8 mouse cellular contexts compared by ENCODE assay signal in the genomic region with DNA sequence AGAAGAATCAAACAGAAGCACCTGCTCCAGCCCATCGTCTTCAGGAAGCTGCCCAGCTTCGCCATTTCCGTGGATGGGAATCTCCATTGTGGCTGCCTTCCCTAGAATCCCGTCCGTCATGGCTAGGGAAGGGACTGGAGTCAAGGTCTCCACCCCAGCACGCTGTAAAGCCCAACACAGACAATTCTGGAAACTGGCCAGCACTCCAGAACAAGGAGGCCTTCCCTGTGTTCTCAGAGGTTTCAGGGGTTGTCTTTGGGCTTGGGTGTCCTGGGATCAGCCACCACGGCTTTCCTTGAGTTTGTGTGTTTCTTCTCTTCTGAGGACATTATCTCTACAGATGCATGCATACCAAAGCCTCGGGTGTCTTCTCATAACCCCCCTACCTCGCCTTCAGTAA. TPM values are rescaled to one million over a fixed set of nuclear protein-coding genes. Genes with fewer than 3 reads are reported as not detected.
A peak's percentile ranks its signal among the peaks of the same experiment; 100 is the strongest.
DNase-seq lines count a peak whose midpoint lies in the region; ATAC-seq and TF ChIP-seq lines count a peak whose summit lies in the region.

No protein-coding gene starts in this region.

- H3K9me3 ChIP-seq in heart, embryonic 12.5 days (replicated peaks): no peaks in the 10 kb centered on the region
- no peaks in the 10 kb centered on the region for H3K9me3 ChIP-seq in heart, embryonic 16.5 days (replicated peaks; ENCODE audit: control insufficient read depth, low read length)
- H3K9me3 ChIP-seq in liver, embryonic 16.5 days (replicated peaks; ENCODE audit: control insufficient read depth, low read length): no peaks in the 10 kb centered on the region

- peaks cover 47% of the 10 kb centered on the region for H3K36me3 ChIP-seq in heart, embryonic 12.5 days
- peaks cover 33% of the 10 kb centered on the region for H3K36me3 ChIP-seq in heart, embryonic 16.5 days (ENCODE audit: control insufficient read depth, insufficient read depth)
- no peaks in the 10 kb centered on the region for H3K36me3 ChIP-seq in liver, embryonic 16.5 days (ENCODE audit: control insufficient read depth, insufficient read depth)
- peaks cover 4% of the 10 kb centered on the region; the same call in 1 of the 2 replicates for H3K36me3 ChIP-seq in thymus, adult 2 months (ENCODE audit: control insufficient read depth, insufficient read depth, low read length)

- H3K27ac ChIP-seq in heart, embryonic 12.5 days (ENCODE audit: poor library complexity, severe bottlenecking): no peak overlapping the region
- H3K27ac ChIP-seq in brown adipose tissue, adult 24 weeks (replicated peaks; ENCODE audit: low read depth, low read length): no peak overlapping the region
- H3K27ac ChIP-seq in heart, embryonic 16.5 days (ENCODE audit: low read length): peak overlapping the region; percentile 70
- no peak overlapping the region for H3K27ac ChIP-seq in liver, embryonic 16.5 days (ENCODE audit: low read length)
- no peak overlapping the region for H3K27ac ChIP-seq in thymus, adult 2 months (ENCODE audit: control insufficient read depth, insufficient read depth, low read length)

- peak overlapping the region; percentile 74 for H3K4me3 ChIP-seq in heart, embryonic 12.5 days
- H3K4me3 ChIP-seq in brown adipose tissue, adult 24 weeks (ENCODE audit: insufficient read depth, low read depth, low read length): peak overlapping the region; percentile 79
- H3K4me3 ChIP-seq in heart, embryonic 16.5 days (ENCODE audit: low read length): peak overlapping the region; percentile 81
- peak overlapping the region; percentile 85 for H3K4me3 ChIP-seq in liver, embryonic 16.5 days (ENCODE audit: low read depth, low read length)
- no peak overlapping the region for H3K4me3 ChIP-seq in thymus, adult 2 months (ENCODE audit: control insufficient read depth, insufficient read depth, low read length)

- TF ChIP-seq CTCF in thymus, adult 2 months (IDR thresholded peaks at IDR 0.05; ENCODE audit: borderline replicate concordance, control insufficient read depth, extremely low read depth, insufficient read depth, low read length, poor library complexity): no peak

- peak overlapping the region; percentile 95 for H3K4me2 ChIP-seq in heart, embryonic 12.5 days
- peak overlapping the region; percentile 98 for H3K4me2 ChIP-seq in heart, embryonic 16.5 days (ENCODE audit: low read depth, low read length)
- H3K4me2 ChIP-seq in liver, embryonic 16.5 days (ENCODE audit: low read depth, low read length): peak overlapping the region; percentile 91

- TF ChIP-seq POLR2A in thymus, adult 2 months (IDR thresholded peaks at IDR 0.05; ENCODE audit: control insufficient read depth, extremely low read depth, insufficient read depth, low read length, poor library complexity): no peak

- intact Hi-C loops in heart, postnatal 36 days (cut with DNase I): no loop called here

- no peak for DNase-seq in heart, postnatal 36 days
- no peak for DNase-seq in thymus, adult 2 months
- no peak for DNase-seq in layer of hippocampus, adult 9-10 months (ENCODE audit: low spot score)
- DNase-seq in urinary bladder, adult 2 months (ENCODE audit: low spot score): no peak

- ATAC-seq in heart, embryonic 12.5 days (ENCODE audit: insufficient number of reproducible peaks, low FRiP score): no peak
- ATAC-seq in heart, embryonic 16.5 days (replicated peaks; ENCODE audit: extremely low read depth, insufficient read depth, low FRiP score): no peak
- ATAC-seq in liver, embryonic 16.5 days (ENCODE audit: low read depth): no peak

- H3K4me1 ChIP-seq in heart, embryonic 12.5 days (replicated peaks): peaks cover 32% of the 10 kb centered on the region
- H3K4me1 ChIP-seq in brown adipose tissue, adult 24 weeks (ENCODE audit: control insufficient read depth, insufficient read depth, insufficient read length, low read length): peaks cover 5% of the 10 kb centered on the region
- peaks cover 23% of the 10 kb centered on the region for H3K4me1 ChIP-seq in heart, embryonic 16.5 days (ENCODE audit: control insufficient read depth, insufficient read depth, low read length)
- peaks cover 26% of the 10 kb centered on the region for H3K4me1 ChIP-seq in liver, embryonic 16.5 days (ENCODE audit: control insufficient read depth, low read depth, low read length)
- peaks cover 11% of the 10 kb centered on the region for H3K4me1 ChIP-seq in thymus, adult 2 months (replicated peaks; ENCODE audit: control insufficient read depth, insufficient read depth, low read length)

- WGBS in heart, embryonic 12.5 days: 69% methylated on average over 9 of the region's 9 CpGs
- 47% methylated on average over 9 of the region's 9 CpGs for WGBS in heart, embryonic 16.5 days
- 58% methylated on average over 9 of the region's 9 CpGs for WGBS in liver, embryonic 16.5 days (ENCODE audit: insufficient replicate concordance)
- 89% methylated on average over 9 of the region's 9 CpGs for WGBS in thymus, adult 2 months

- peak overlapping the region; percentile 93 for H3K9ac ChIP-seq in heart, embryonic 12.5 days
- peak overlapping the region; percentile 91 for H3K9ac ChIP-seq in heart, embryonic 16.5 days (ENCODE audit: low read length)
- H3K9ac ChIP-seq in liver, embryonic 16.5 days (ENCODE audit: low read depth, low read length): peak overlapping the region; percentile 81

- no peaks in the 10 kb centered on the region for H3K27me3 ChIP-seq in heart, embryonic 12.5 days (replicated peaks)
- no peaks in the 10 kb centered on the region for H3K27me3 ChIP-seq in heart, embryonic 16.5 days (ENCODE audit: control insufficient read depth, insufficient read depth, low read length)
- no peaks in the 10 kb centered on the region for H3K27me3 ChIP-seq in liver, embryonic 16.5 days (ENCODE audit: control insufficient read depth, insufficient read depth, low read depth, low read length)
- H3K27me3 ChIP-seq in thymus, adult 2 months (ENCODE audit: control insufficient read depth, insufficient read depth, low read length): no peaks in the 10 kb centered on the region

RNA-seq across cellular contexts. Expression of a gene that starts 0.6 kb away (rescaled TPM):
- 142 and 155 TPM in 2 replicates for polyA plus RNA-seq in heart, embryonic 12.5 days (2016; fragmentation: Nextera tagmentation; extraction: Ambion mirVana)
- total RNA-seq in heart, postnatal 36 days (2021): 10 to 100 TPM; 84.2 to 85.0 TPM
- polyA plus RNA-seq in brown adipose tissue, adult 24 weeks (2012; ENCODE audit: insufficient read depth, insufficient read length, missing spikeins): 161 and 175 TPM in 2 replicates
- 147 and 158 TPM in 2 replicates for polyA plus RNA-seq in heart, embryonic 16.5 days (2015; fragmentation: Nextera tagmentation; extraction: Ambion mirVana)
- 91.7 and 106 TPM in 2 replicates for polyA plus RNA-seq in liver, embryonic 16.5 days (2015; fragmentation: Nextera tagmentation; extraction: Ambion mirVana)
- polyA plus RNA-seq in thymus, adult 2 months (2012; rRNA removed): 151 and 194 TPM in 2 replicates
- 90.1 and 108 TPM in 2 replicates for polyA plus RNA-seq in urinary bladder, adult 2 months (2012; rRNA removed)

RNA-seq across cellular contexts. Expression of a gene that starts 0.9 kb away (rescaled TPM):
- polyA plus RNA-seq in heart, embryonic 12.5 days (2016; fragmentation: Nextera tagmentation; extraction: Ambion mirVana): 45.5 and 45.6 TPM in 2 replicates
- total RNA-seq in heart, postnatal 36 days (2021): 10 to 100 TPM; 13.4 TPM
- polyA plus RNA-seq in brown adipose tissue, adult 24 weeks (2012; ENCODE audit: insufficient read depth, insufficient read length, missing spikeins): 25.8 and 26.9 TPM in 2 replicates
- 46.5 and 46.6 TPM in 2 replicates for polyA plus RNA-seq in heart, embryonic 16.5 days (2015; fragmentation: Nextera tagmentation; extraction: Ambion mirVana)
- polyA plus RNA-seq in liver, embryonic 16.5 days (2015; fragmentation: Nextera tagmentation; extraction: Ambion mirVana): 11.0 and 11.2 TPM in 2 replicates
- 53.6 and 56.8 TPM in 2 replicates for polyA plus RNA-seq in thymus, adult 2 months (2012; rRNA removed)
- 92.6 and 125 TPM in 2 replicates for polyA plus RNA-seq in urinary bladder, adult 2 months (2012; rRNA removed)

RNA-seq across cellular contexts. Expression of a gene that starts 1.0 kb away (rescaled TPM):
- polyA plus RNA-seq in heart, embryonic 12.5 days (2016; fragmentation: Nextera tagmentation; extraction: Ambion mirVana): 14.1 and 14.8 TPM in 2 replicates
- total RNA-seq in heart, postnatal 36 days (2021): 1 to 10 TPM in 1 of 2 experiments, under 1 TPM in 1; 1.00 to 6.3 TPM
- polyA plus RNA-seq in brown adipose tissue, adult 24 weeks (2012; ENCODE audit: insufficient read depth, insufficient read length, missing spikeins): 3.1 and 6.7 TPM in 2 replicates
- polyA plus RNA-seq in heart, embryonic 16.5 days (2015; fragmentation: Nextera tagmentation; extraction: Ambion mirVana): 30.8 and 36.5 TPM in 2 replicates
- polyA plus RNA-seq in liver, embryonic 16.5 days (2015; fragmentation: Nextera tagmentation; extraction: Ambion mirVana): 4.1 and 17.0 TPM in 2 replicates
- 414 and 445 TPM in 2 replicates for polyA plus RNA-seq in thymus, adult 2 months (2012; rRNA removed)
- polyA plus RNA-seq in urinary bladder, adult 2 months (2012; rRNA removed): 49.2 and 53.0 TPM in 2 replicates

RNA-seq across cellular contexts. Expression of a gene that starts 5.9 kb away (rescaled TPM):
- polyA plus RNA-seq in heart, embryonic 12.5 days (2016; fragmentation: Nextera tagmentation; extraction: Ambion mirVana): 27.9 and 30.7 TPM in 2 replicates
- 10 to 100 TPM; 22.9 to 23.0 TPM for total RNA-seq in heart, postnatal 36 days (2021)
- polyA plus RNA-seq in brown adipose tissue, adult 24 weeks (2012; ENCODE audit: insufficient read depth, insufficient read length, missing spikeins): 11.1 and 15.2 TPM in 2 replicates
- polyA plus RNA-seq in heart, embryonic 16.5 days (2015; fragmentation: Nextera tagmentation; extraction: Ambion mirVana): 32.9 and 35.7 TPM in 2 replicates
- 3.1 and 4.6 TPM in 2 replicates for polyA plus RNA-seq in liver, embryonic 16.5 days (2015; fragmentation: Nextera tagmentation; extraction: Ambion mirVana)
- 22.0 and 24.1 TPM in 2 replicates for polyA plus RNA-seq in thymus, adult 2 months (2012; rRNA removed)
- polyA plus RNA-seq in urinary bladder, adult 2 months (2012; rRNA removed): 57.0 and 64.8 TPM in 2 replicates

RNA-seq across cellular contexts. Expression of a gene that starts 11.3 kb away (rescaled TPM):
- 0.41 and 0.52 TPM in 2 replicates for polyA plus RNA-seq in heart, embryonic 12.5 days (2016; fragmentation: Nextera tagmentation; extraction: Ambion mirVana)
- under 1 TPM; 0.62 to 0.72 TPM for total RNA-seq in heart, postnatal 36 days (2021)
- 1.6 and 1.9 TPM in 2 replicates for polyA plus RNA-seq in brown adipose tissue, adult 24 weeks (2012; ENCODE audit: insufficient read depth, insufficient read length, missing spikeins)
- 0.38 and 0.49 TPM in 2 replicates for polyA plus RNA-seq in heart, embryonic 16.5 days (2015; fragmentation: Nextera tagmentation; extraction: Ambion mirVana)
- polyA plus RNA-seq in liver, embryonic 16.5 days (2015; fragmentation: Nextera tagmentation; extraction: Ambion mirVana): 0.13 and 0.16 TPM in 2 replicates
- 1.4 and 2.7 TPM in 2 replicates for polyA plus RNA-seq in thymus, adult 2 months (2012; rRNA removed)
- 5.1 and 5.5 TPM in 2 replicates for polyA plus RNA-seq in urinary bladder, adult 2 months (2012; rRNA removed)
